ENCODE assay signal across 19 mouse cellular contexts in the genomic region with DNA sequence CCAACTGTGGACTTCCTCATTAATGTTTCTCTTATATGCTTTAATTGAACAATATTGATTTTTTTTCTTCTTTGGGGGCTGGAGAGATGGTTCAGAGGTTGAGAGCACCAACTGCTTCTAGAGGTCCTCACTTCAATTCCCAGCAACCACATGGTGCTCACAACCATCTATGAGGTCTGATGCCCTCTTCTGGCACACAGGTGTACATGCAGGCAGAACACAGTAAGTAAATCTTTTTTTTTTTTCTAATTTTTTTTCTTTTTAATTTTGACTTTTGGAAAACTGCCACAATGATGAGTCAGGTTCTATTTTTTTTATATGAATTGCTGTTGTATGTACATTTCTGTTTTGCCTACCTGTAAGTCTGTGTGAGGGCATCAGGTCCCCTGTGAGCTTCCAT. TPM values are rescaled to one million over a fixed set of nuclear protein-coding genes. Genes with fewer than 3 reads are reported as not detected.
DNase-seq lines count a peak whose midpoint lies in the region; ATAC-seq and TF ChIP-seq lines count a peak whose summit lies in the region.
"Had no signal": no experiment of that assay in that cellular context is flagged by ENCODE, and none has a peak within 500 bp of the region (broad histone marks: within the 10 kb centered on the region; RNA-seq: fewer than 3 reads in every experiment).

No protein-coding gene starts in this region.

- no peak overlapping the region for H3K9ac ChIP-seq in liver, adult 2 months (ENCODE audit: low read depth, low read length)
- no peak overlapping the region for H3K9ac ChIP-seq in hindbrain, embryonic 11.5 days (ENCODE audit: low read depth, low read length)
- H3K9ac ChIP-seq: heart, embryonic 12.5 days; hindbrain, embryonic 12.5 days; kidney, embryonic 15.5 days; limb, embryonic 12.5 days; midbrain, embryonic 13.5 days; neural tube, embryonic 13.5 days had no signal

- no peaks in the 10 kb centered on the region for H3K79me2 ChIP-seq in liver, adult 2 months (ENCODE audit: control insufficient read depth, insufficient read depth, low read length)

- no peaks in the 10 kb centered on the region for H3K4me1 ChIP-seq in liver, adult 2 months (ENCODE audit: control insufficient read depth, insufficient read depth, low read length)
- peaks cover 33% of the 10 kb centered on the region for H3K4me1 ChIP-seq in E14TG2a.4 (replicated peaks; ENCODE audit: low read depth, low read length)
- no peaks in the 10 kb centered on the region for H3K4me1 ChIP-seq in hindbrain, embryonic 11.5 days (replicated peaks; ENCODE audit: control insufficient read depth, insufficient read depth, low read length)
- H3K4me1 ChIP-seq: forebrain, embryonic 10.5 days; hindbrain, embryonic 12.5 days; kidney, embryonic 15.5 days; limb, embryonic 12.5 days; midbrain, embryonic 13.5 days; neural tube, embryonic 13.5 days had no signal

- no peaks in the 10 kb centered on the region for H3K27me3 ChIP-seq in liver, adult 2 months (ENCODE audit: control insufficient read depth, insufficient read depth, low read length)
- peaks cover 6% of the 10 kb centered on the region; the same call in 1 of the 2 replicates for H3K27me3 ChIP-seq in E14TG2a.4 (ENCODE audit: insufficient read depth, low read length)
- H3K27me3 ChIP-seq in hindbrain, embryonic 11.5 days (ENCODE audit: control insufficient read depth, insufficient read depth, low read length): no peaks in the 10 kb centered on the region
- H3K27me3 ChIP-seq: heart, embryonic 12.5 days; hindbrain, embryonic 12.5 days; kidney, embryonic 15.5 days; midbrain, embryonic 13.5 days; neural tube, embryonic 13.5 days had no signal

- H3K9me3 ChIP-seq in E14TG2a.4 (ENCODE audit: low read length): no peaks in the 10 kb centered on the region
- no peaks in the 10 kb centered on the region for H3K9me3 ChIP-seq in hindbrain, embryonic 11.5 days (ENCODE audit: control insufficient read depth, low read length)
- H3K9me3 ChIP-seq: forebrain, embryonic 10.5 days; heart, embryonic 12.5 days; hindbrain, embryonic 12.5 days; kidney, embryonic 15.5 days; limb, embryonic 12.5 days; midbrain, embryonic 13.5 days; neural tube, embryonic 13.5 days had no signal

- no peak overlapping the region for H3K27ac ChIP-seq in liver, adult 2 months (replicated peaks; ENCODE audit: insufficient read depth, low read depth, low read length)
- H3K27ac ChIP-seq in hindbrain, embryonic 11.5 days (ENCODE audit: low read depth, low read length): no peak overlapping the region
- H3K27ac ChIP-seq: forebrain, embryonic 10.5 days; hindbrain, embryonic 12.5 days; kidney, embryonic 15.5 days; limb, embryonic 12.5 days; midbrain, embryonic 13.5 days; neural tube, embryonic 13.5 days had no signal

- no peak for ATAC-seq in hindbrain, embryonic 11.5 days (ENCODE audit: low FRiP score)
- ATAC-seq: activated CD4-positive, CD25-positive, alpha-beta regulatory T cell, adult 4 months; midbrain, embryonic 13.5 days had no signal

- H3K36me3 ChIP-seq in liver, adult 2 months (ENCODE audit: control insufficient read depth, insufficient read depth, low read length): peaks cover 14% of the 10 kb centered on the region; the same call in 1 of the 2 replicates
- H3K36me3 ChIP-seq in E14TG2a.4 (ENCODE audit: insufficient read depth, low read length): peaks cover 38% of the 10 kb centered on the region
- H3K36me3 ChIP-seq in hindbrain, embryonic 11.5 days (ENCODE audit: control insufficient read depth, insufficient read depth, low read length): peaks cover 4% of the 10 kb centered on the region; the same call in 1 of the 2 replicates

- no peak overlapping the region for H3K4me2 ChIP-seq in hindbrain, embryonic 11.5 days (replicated peaks; ENCODE audit: low read depth, low read length)
- H3K4me2 ChIP-seq: heart, embryonic 12.5 days; hindbrain, embryonic 12.5 days; kidney, embryonic 15.5 days; limb, embryonic 12.5 days; midbrain, embryonic 13.5 days; neural tube, embryonic 13.5 days had no signal

- peak; percentile 24; the same call in 1 of the 2 replicates for TF ChIP-seq CTCF in liver, adult 2 months (IDR thresholded peaks at IDR 0.05; ENCODE audit: low read depth, low read length)
- TF ChIP-seq CTCF in E14TG2a.4 (conservative IDR thresholded peaks at IDR 0.05; ENCODE audit: low read length): peak; percentile 60
- peak; percentile 31; the same call in 1 of the 2 replicates for TF ChIP-seq CTCF in brain, embryonic 14.5 days (IDR thresholded peaks at IDR 0.05; ENCODE audit: borderline replicate concordance, extremely low read depth, insufficient read depth, insufficient read length)

- DNase-seq in cerebellum, adult 9-10 months: peak; percentile 9
- no peak for DNase-seq in cerebellum, adult 9-11 months
- no peak for DNase-seq in liver, adult 2 months (ENCODE audit: extremely low read depth, low read depth, low spot score)
- DNase-seq in liver: no peak
- DNase-seq in brain, embryonic 14.5 days (ENCODE audit: low read depth): no peak
- DNase-seq in layer of hippocampus, adult 8-10 months (ENCODE audit: low spot score in 2 of 2): no peak
- no peak for DNase-seq in hindbrain, embryonic 11.5 days (ENCODE audit: low spot score)
- DNase-seq: cerebellum, adult 8-10 months; gastrocnemius, postnatal 14 days; lung, postnatal 4 days had no signal

- no peak for TF ChIP-seq POLR2A in liver, adult 2 months (IDR thresholded peaks at IDR 0.05; ENCODE audit: extremely low read depth, insufficient read depth, low read length)
- TF ChIP-seq POLR2A in brain, embryonic 14.5 days (IDR thresholded peaks at IDR 0.05; ENCODE audit: borderline replicate concordance, extremely low read depth, insufficient read depth, insufficient read length, poor library complexity, severe bottlenecking): no peak

- no peak overlapping the region for H3K4me3 ChIP-seq in liver, adult 2 months (ENCODE audit: insufficient read depth, low read depth, low read length)
- H3K4me3 ChIP-seq in E14TG2a.4 (replicated peaks; ENCODE audit: low read length): no peak overlapping the region
- no peak overlapping the region for H3K4me3 ChIP-seq in hindbrain, embryonic 11.5 days (ENCODE audit: low read depth, low read length)
- H3K4me3 ChIP-seq: forebrain, embryonic 10.5 days; heart, embryonic 12.5 days; hindbrain, embryonic 12.5 days; kidney, embryonic 15.5 days; limb, embryonic 12.5 days; midbrain, embryonic 13.5 days; neural tube, embryonic 13.5 days had no signal

RNA-seq across cellular contexts. Expression of a gene that starts 35.9 kb away (rescaled TPM):
- total RNA-seq in liver, adult 2 months (2014; rRNA removed): 37.7 and 53.6 TPM in 2 replicates
- polyA plus RNA-seq in liver, adult 2 months (2012; rRNA removed): 58.0 and 81.5 TPM in 2 replicates
- 52.8 and 54.1 TPM in 2 replicates for polyA plus RNA-seq in brain, embryonic 14.5 days (2012; rRNA removed)
- total RNA-seq in layer of hippocampus, adult 8-10 months (2022): 10 to 100 TPM; 40.5 to 44.8 (median 41.6) TPM
- polyA plus RNA-seq in hindbrain, embryonic 11.5 days (2014; fragmentation: Nextera tagmentation; extraction: Ambion mirVana): 14.0 and 14.2 TPM in 2 replicates
